Mouse (Mus musculus): ENCODE measurements around the gene Cd27.

DNA sequence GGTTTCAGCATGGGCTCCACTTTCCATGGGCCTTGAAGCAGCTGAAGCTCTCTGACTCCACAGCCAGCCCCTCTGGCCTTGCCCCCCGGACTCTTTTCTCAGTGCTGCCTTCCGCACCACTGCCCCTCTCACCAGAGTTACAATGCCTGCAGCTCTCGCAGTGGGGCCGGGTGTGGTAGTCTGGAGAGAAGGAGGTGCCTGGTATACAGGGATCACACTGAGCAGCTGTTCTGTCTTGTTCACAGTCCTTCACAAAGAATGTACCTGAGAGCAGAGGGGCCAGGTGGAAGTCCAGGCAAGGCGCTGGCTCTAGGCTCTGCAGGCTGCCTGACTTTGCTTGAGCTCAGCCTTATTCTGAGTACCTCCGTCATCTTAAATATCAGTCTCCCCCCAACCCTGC is 469 bp downstream of the Cd27 start:
- TF ChIP-seq GATA1 (IDR thresholded peaks at IDR 0.05; ENCODE audit: low read length) (no peak), TAL1 (IDR thresholded peaks at IDR 0.05; ENCODE audit: low read length) (no peak)

Measured in erythroblast, embryonic 14.5 days (primary cell).